Mouse (Mus musculus) bone marrow macrophage, adult 2 months (primary cell): ENCODE data around the gene Plekhs1.

Source experiments
- CTCF ChIP-seq: IDR thresholded peaks from 2 replicates; pipeline ENCODE4 v1.5.1; 2012; ENCODE audit warnings: low read depth, mild to moderate bottlenecking, low read length, moderate library complexity
- POLR2A ChIP-seq: IDR thresholded peaks from 2 replicates; pipeline ENCODE4 v1.6.1; 2012; ENCODE audit warnings: mild to moderate bottlenecking, low read depth, low read length, borderline replicate concordance

- no peak for TF ChIP-seq POLR2A
- no peak for TF ChIP-seq CTCF
Observed at GRCm38 (mm10) chr19:56424606-56425395, 36.6 kb upstream of the Plekhs1 start.
